In the genomic region with DNA sequence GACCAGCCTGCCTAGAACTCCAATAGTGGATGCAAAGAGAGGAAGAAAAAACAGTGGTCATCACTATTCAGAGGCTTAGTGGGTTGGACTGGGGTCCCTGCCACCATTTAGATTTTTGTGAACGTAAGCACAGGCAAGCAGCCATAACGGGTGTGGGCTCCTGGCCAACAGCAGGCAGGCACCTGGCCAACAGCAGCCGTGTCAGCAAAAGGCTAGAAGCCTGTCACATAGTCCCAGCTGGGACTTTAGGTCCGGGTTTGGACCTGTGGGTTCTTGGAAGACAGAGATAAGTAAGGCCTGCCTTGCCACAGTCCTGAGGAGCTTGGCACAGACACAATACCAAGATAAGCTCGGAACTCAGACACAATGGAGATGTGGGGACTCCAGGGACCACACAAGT, we compare ENCODE assay signal across 10 mouse cellular contexts.
A peak's percentile ranks its signal among the peaks of the same experiment; 100 is the strongest.
DNase-seq lines count a peak whose midpoint lies in the region; ATAC-seq and TF ChIP-seq lines count a peak whose summit lies in the region.
"Had no signal": no experiment of that assay in that cellular context is flagged by ENCODE, and none has a peak within 500 bp of the region (broad histone marks: within the 10 kb centered on the region; RNA-seq: fewer than 3 reads in every experiment).

No protein-coding gene starts in this region.

- no peak overlapping the region for H3K4me3 ChIP-seq in hindbrain, postnatal 0 days (ENCODE audit: low read length)
- no peak overlapping the region for H3K4me3 ChIP-seq in hindbrain, embryonic 12.5 days

- no peak overlapping the region for H3K4me2 ChIP-seq in hindbrain, postnatal 0 days (ENCODE audit: low read depth, low read length)
- no peak overlapping the region for H3K4me2 ChIP-seq in hindbrain, embryonic 12.5 days (replicated peaks)

- no peaks in the 10 kb centered on the region for H3K27me3 ChIP-seq in hindbrain, postnatal 0 days (ENCODE audit: insufficient read depth, low read length)
- H3K27me3 ChIP-seq in hindbrain, embryonic 12.5 days = no peaks in the 10 kb centered on the region

- DNase-seq in cerebellum, postnatal 10 days = peak; percentile 74 to 80
- no peak for DNase-seq in cerebellum, postnatal 36 days
- DNase-seq in hindbrain, postnatal 0 days (ENCODE audit: low spot score) = peak; percentile 62
- DNase-seq in right cerebral cortex, postnatal 4 days = peak; percentile 62
- DNase-seq in right cerebral cortex, postnatal 36 days (ENCODE audit: low spot score in 2 of 2) = no peak
- DNase-seq in ovary, postnatal 14 days (ENCODE audit: low spot score) = peak; percentile 11
- DNase-seq: cerebellum, adult 9-11 months had no signal

- no peaks in the 10 kb centered on the region for H3K36me3 ChIP-seq in hindbrain, postnatal 0 days (ENCODE audit: insufficient read depth, low read length)
- H3K36me3 ChIP-seq in hindbrain, embryonic 12.5 days = no peaks in the 10 kb centered on the region

- H3K27ac ChIP-seq in hindbrain, postnatal 0 days = no peak overlapping the region
- H3K27ac ChIP-seq in hindbrain, embryonic 12.5 days = no peak overlapping the region
- H3K27ac ChIP-seq: macrophage had no signal

- no peaks in the 10 kb centered on the region for H3K9me3 ChIP-seq in hindbrain, postnatal 0 days (ENCODE audit: low read length)
- no peaks in the 10 kb centered on the region for H3K9me3 ChIP-seq in hindbrain, embryonic 12.5 days (replicated peaks)

- H3K4me1 ChIP-seq in hindbrain, postnatal 0 days (ENCODE audit: insufficient read depth, low read length) = peaks cover 23% of the 10 kb centered on the region; the same call in 1 of the 2 replicates
- H3K4me1 ChIP-seq in hindbrain, embryonic 12.5 days = 0 out of 2 replicates have a peak, but pooled peaks cover 7% of the 10 kb centered on the region

- peak; percentile 30; the same call in 1 of the 2 replicates for ATAC-seq in hindbrain, postnatal 0 days
- ATAC-seq in hindbrain, embryonic 12.5 days (ENCODE audit: low FRiP score) = no peak
- no peak for ATAC-seq in inflammation-experienced regulatory T-cells, adult 6 months

- no peak for TF ChIP-seq CTCF in hindbrain, postnatal 0 days (IDR thresholded peaks at IDR 0.05; ENCODE audit: low read depth)

- 40% methylated on average over 5 of the region's 5 CpGs for WGBS in hindbrain, postnatal 0 days
- 64% methylated on average over 5 of the region's 5 CpGs for WGBS in hindbrain, embryonic 12.5 days

- no peak overlapping the region for H3K9ac ChIP-seq in hindbrain, postnatal 0 days (replicated peaks; ENCODE audit: low read length)
- H3K9ac ChIP-seq in hindbrain, embryonic 12.5 days = no peak overlapping the region

Comparison
In these comparisons a context has a peak if more than half of its experiments do, and no peak if none do; other contexts are left out.
1. DNase-seq: peak in cerebellum, postnatal 10 days (2 of 2), hindbrain, postnatal 0 days (single experiment), right cerebral cortex, postnatal 4 days (single experiment) and ovary, postnatal 14 days (single experiment); none in cerebellum, postnatal 36 days (0 of 2) and right cerebral cortex, postnatal 36 days (0 of 2).